Mouse (Mus musculus) Patski (cell line): ENCODE results near the gene Fntb. TPM values are rescaled to one million over a fixed set of nuclear protein-coding genes. Genes with fewer than 3 reads are reported as not detected.

ENCODE experiments used
- ATAC-seq: fragments of 100-300 bp; one replicate; pipeline ENCODE4 v1.8.0; 2021
- CTCF ChIA-PET: fragments of 350-600 bp; sonication (Branson Sonifier 250); formaldehyde crosslinking; loops from one replicate; lab custom pipeline; 2022; ENCODE audit warnings: inconsistent platforms; lab: Charles Lee
- POLR2A ChIA-PET: fragments of 350-600 bp; sonication (Branson Sonifier 250); formaldehyde crosslinking; loops from one replicate; lab custom pipeline; 2022; ENCODE audit warnings: antibody characterized with exemption, inconsistent platforms; lab: Charles Lee
- DNase-seq: peaks from one replicate; pipeline ENCODE4 v3.0.0-alpha.2; 2011; ENCODE audit warnings: low read depth, low spot score
- H3K27me3 ChIP-seq: fragments of 371-371 bp; one replicate; pipeline ENCODE4 v1.5.1; 2021
- CTCF ChIP-seq: fragments of 100-300 bp; IDR thresholded peaks from one replicate; pipeline ENCODE4 v1.5.1; 2021
- in situ Hi-C: fragments of 300-500 bp; cut with MboI; formaldehyde crosslinking; loops from 3 replicates; pipeline ENCODE4 v1.11.1; 2018; ENCODE audit warnings: low pct_unique_long_range_greater_than_20kb, mixed read lengths
- polyA plus RNA-seq: library from polyadenylated mRNA; unstranded; gene quantifications from one replicate; pipeline ENCODE4 v1.2.3, GENCODE M21; 2021

The Fntb gene
- polyA plus RNA-seq, 1 experiment from 2014 or later, result 12.9 TPM

- ATAC-seq (peak; percentile 26), DNase-seq (peak; percentile 42)
- ChIA-PET CTCF (interaction anchor here (1.1 kb wide), 1 partner anchor 23 kb away, joined by 4 read pairs; no protein-coding TSS in a partner anchor), POLR2A (no interaction called here)
- TF ChIP-seq CTCF, result no peak
- in situ Hi-C loops, result no loop called here
- no peaks in the 10 kb centered on the region for H3K27me3 ChIP-seq
Measured at GRCm38 (mm10) chr12:76863651-76864050, 98.3 kb downstream of the Fntb start.

GRCm38 (mm10) chr12:76865266-76865665, 99.9 kb downstream of the Fntb start:
- ChIA-PET CTCF (no interaction called here), POLR2A (no interaction called here)
- ATAC-seq (no peak), DNase-seq (no peak)
- H3K27me3 ChIP-seq, result no peaks in the 10 kb centered on the region
- TF ChIP-seq CTCF, result no peak
- in situ Hi-C loops, result no loop called here

GRCm38 (mm10) chr12:76867586-76868280, 102.3 kb downstream of the Fntb start:
- in situ Hi-C loops, result no loop called here
- TF ChIP-seq CTCF, result no peak
- ATAC-seq (peak; percentile 17), DNase-seq (no peak)
- ChIA-PET POLR2A (interaction anchor here (0.7 kb wide), 1 partner anchor 31 kb away, joined by 3 read pairs; no protein-coding TSS in a partner anchor), CTCF (interaction anchor here (1.0 to 1.2 kb wide), 4 partner anchors 11 to 93 kb away, joined by 3 to 6 read pairs (median 3); no protein-coding TSS in a partner anchor)
- no peaks in the 10 kb centered on the region for H3K27me3 ChIP-seq

- ChIA-PET POLR2A (no interaction called here), CTCF (interaction anchor here (1.1 kb wide), 1 partner anchor 20 kb away, joined by 3 read pairs; no protein-coding TSS in a partner anchor)
- no peak for ATAC-seq
- in situ Hi-C loops, result no loop called here
- H3K27me3 ChIP-seq, result no peaks in the 10 kb centered on the region
- no peak for DNase-seq
- no peak for TF ChIP-seq CTCF
Measured at GRCm38 (mm10) chr12:76868463-76869198, 103.2 kb downstream of the Fntb start.

- TF ChIP-seq CTCF, result no peak
- DNase-seq (no peak), ATAC-seq (no peak)
- no peaks in the 10 kb centered on the region for H3K27me3 ChIP-seq
- ChIA-PET POLR2A (interaction anchor here (0.9 to 1.0 kb wide), 2 partner anchors 14 to 16 kb away, joined by 3 read pairs; no protein-coding TSS in a partner anchor), CTCF (interaction anchor here (1.6 kb wide), 1 partner anchor 32 kb away, joined by 6 read pairs; no protein-coding TSS in a partner anchor)
- in situ Hi-C loops, result no loop called here
Measured at GRCm38 (mm10) chr12:76869561-76869960, 104.2 kb downstream of the Fntb start.

GRCm38 (mm10) chr12:76872767-76873316, 107.5 kb downstream of the Fntb start:
- in situ Hi-C loops, result no loop called here
- ChIA-PET POLR2A (no interaction called here), CTCF (no interaction called here)
- no peak for TF ChIP-seq CTCF
- no peak for DNase-seq
- ATAC-seq, result no peak
- H3K27me3 ChIP-seq, result no peaks in the 10 kb centered on the region

GRCm38 (mm10) chr12:76874826-76875225, 109.4 kb downstream of the Fntb start:
- DNase-seq (no peak), ATAC-seq (no peak)
- no peaks in the 10 kb centered on the region for H3K27me3 ChIP-seq
- ChIA-PET POLR2A (no interaction called here), CTCF (no interaction called here)
- in situ Hi-C loops, result no loop called here
- TF ChIP-seq CTCF, result no peak

- H3K27me3 ChIP-seq, result no peaks in the 10 kb centered on the region
- CTCF ChIA-PET, result interaction anchor here (0.9 to 2.3 kb wide), 11 partner anchors 12 to 99 kb away, joined by 3 to 15 read pairs (median 4); no protein-coding TSS in a partner anchor
- DNase-seq (peak; percentile 19), ATAC-seq (peak; percentile 65)
- in situ Hi-C loops, result no loop called here
- peak; percentile 78 for TF ChIP-seq CTCF
- POLR2A ChIA-PET, result no interaction called here
Measured at GRCm38 (mm10) chr12:76879242-76879641, 113.9 kb downstream of the Fntb start.

GRCm38 (mm10) chr12:76880131-76880530, 114.7 kb downstream of the Fntb start:
- DNase-seq, result no peak
- POLR2A ChIA-PET, result no interaction called here
- no peak for ATAC-seq
- no peak for TF ChIP-seq CTCF
- no peaks in the 10 kb centered on the region for H3K27me3 ChIP-seq
- in situ Hi-C loops, result loop anchor here (5.0 kb wide), 1 partner anchor 43 kb away; no protein-coding TSS in a partner anchor
- CTCF ChIA-PET, result interaction anchor here (0.9 to 2.3 kb wide), 5 partner anchors 14 to 98 kb away, joined by 3 to 15 read pairs (median 4); no protein-coding TSS in a partner anchor

GRCm38 (mm10) chr12:76883824-76884223, 118.4 kb downstream of the Fntb start:
- in situ Hi-C loops, result loop anchor here (5.0 kb wide), 1 partner anchor 47 kb away; no protein-coding TSS in a partner anchor
- ChIA-PET POLR2A (interaction anchor here (1.0 to 1.1 kb wide), 2 partner anchors 14 to 19 kb away, joined by 3 to 4 read pairs; no protein-coding TSS in a partner anchor), CTCF (no interaction called here)
- no peak for ATAC-seq
- no peak for TF ChIP-seq CTCF
- no peaks in the 10 kb centered on the region for H3K27me3 ChIP-seq
- DNase-seq, result no peak
